Mouse (Mus musculus) left cerebral cortex, postnatal 36 days (tissue): ENCODE data around the gene Pgap1. TPM values are rescaled to one million over a fixed set of nuclear protein-coding genes. Genes with fewer than 3 reads are reported as not detected.

Experiments
- DNase-seq, 2 experiments: peaks; one replicate each; pipeline ENCODE4 v3.0.0; 2021 to 2022; ENCODE audit warnings: low spot score in 2 of 2, mixed read lengths in 1 of 2
- intact Hi-C: fragments of 180-260 bp; cut with DNase I; formaldehyde crosslinking; loops from one replicate; pipeline ENCODE4 v1.15.1; 2025
- total RNA-seq, 2 experiments: library from RNA; stranded (reverse); gene quantifications; 2 replicates each; pipeline ENCODE4 v1.2.3; 2021

Pgap1 gene
- 10 to 100 TPM; 24.9 to 35.9 TPM for total RNA-seq

- intact Hi-C loops = no loop called here
Observed at GRCm38 (mm10) chr1:54557301-54558229, at the start of gene Pgap1. Pgap1 (minus strand) TSS chr1:54557684.

GRCm38 (mm10) chr1:54606936-54607335 is 49.5 kb upstream of the Pgap1 start:
- DNase-seq = no peak
- intact Hi-C loops = no loop called here

More at GRCm38 (mm10) chr1:54557301-54558229, at the start of gene Pgap1:
- DNase-seq = peak; percentile 92 to 95

DNA sequence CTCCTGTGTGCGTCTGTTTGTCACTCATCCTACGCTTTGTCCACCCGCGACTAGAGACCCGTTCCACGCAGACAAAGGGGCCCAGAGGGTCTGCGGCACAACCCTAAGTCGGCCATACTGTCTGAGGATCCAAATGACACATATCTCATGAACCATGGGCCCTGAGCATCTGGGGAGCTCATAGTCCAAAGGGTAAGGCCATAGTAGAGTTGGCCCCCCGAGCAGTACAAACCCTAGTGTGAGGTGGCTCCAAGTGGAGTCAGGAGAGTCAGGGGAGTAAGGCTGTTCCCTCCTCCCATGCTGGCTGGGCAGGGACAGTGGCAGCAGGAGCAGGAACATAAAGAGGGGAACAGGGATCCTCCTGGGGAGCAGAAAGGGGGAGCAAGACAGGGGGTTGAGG is 44.2 kb upstream of the Pgap1 start:
- intact Hi-C loops = no loop called here

GRCm38 (mm10) chr1:54600275-54600674 is 42.8 kb upstream of the Pgap1 start:
- no peak for DNase-seq

More for the DNA sequence above, 44.2 kb upstream of the Pgap1 start:
- DNase-seq = no peak

GRCm38 (mm10) chr1:54597594-54598217 is 40.2 kb upstream of the Pgap1 start:
- DNase-seq = no peak
- intact Hi-C loops = loop anchor here (10.0 kb wide), 1 partner anchor 227 kb away; no protein-coding TSS in a partner anchor

More at GRCm38 (mm10) chr1:54600275-54600674, 42.8 kb upstream of the Pgap1 start:
- intact Hi-C loops = no loop called here

GRCm38 (mm10) chr1:54596151-54596550 is 38.7 kb upstream of the Pgap1 start:
- DNase-seq = no peak
- intact Hi-C loops = loop anchor here (10.0 kb wide), 1 partner anchor 229 kb away; no protein-coding TSS in a partner anchor

DNA sequence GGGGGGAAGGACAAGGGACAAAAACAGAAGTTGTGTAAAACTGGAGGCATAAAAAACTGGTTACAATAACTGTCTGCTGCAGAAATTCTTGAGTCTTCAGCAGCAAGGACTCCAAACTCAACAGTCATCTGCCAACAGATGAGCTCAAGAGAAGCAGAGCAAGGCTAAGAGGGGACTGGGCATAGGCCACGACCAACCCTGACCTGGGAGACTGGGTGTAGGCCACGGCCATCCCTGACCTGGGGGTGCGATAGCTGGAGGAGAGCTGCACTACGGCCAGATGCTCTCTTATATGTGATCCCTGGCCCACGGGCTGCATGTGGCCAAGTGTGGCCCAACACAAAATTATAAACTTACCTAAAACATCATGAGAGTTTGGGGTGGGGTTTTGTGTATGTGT is 29.6 kb upstream of the Pgap1 start:
- intact Hi-C loops = no loop called here
- no peak for DNase-seq

DNA sequence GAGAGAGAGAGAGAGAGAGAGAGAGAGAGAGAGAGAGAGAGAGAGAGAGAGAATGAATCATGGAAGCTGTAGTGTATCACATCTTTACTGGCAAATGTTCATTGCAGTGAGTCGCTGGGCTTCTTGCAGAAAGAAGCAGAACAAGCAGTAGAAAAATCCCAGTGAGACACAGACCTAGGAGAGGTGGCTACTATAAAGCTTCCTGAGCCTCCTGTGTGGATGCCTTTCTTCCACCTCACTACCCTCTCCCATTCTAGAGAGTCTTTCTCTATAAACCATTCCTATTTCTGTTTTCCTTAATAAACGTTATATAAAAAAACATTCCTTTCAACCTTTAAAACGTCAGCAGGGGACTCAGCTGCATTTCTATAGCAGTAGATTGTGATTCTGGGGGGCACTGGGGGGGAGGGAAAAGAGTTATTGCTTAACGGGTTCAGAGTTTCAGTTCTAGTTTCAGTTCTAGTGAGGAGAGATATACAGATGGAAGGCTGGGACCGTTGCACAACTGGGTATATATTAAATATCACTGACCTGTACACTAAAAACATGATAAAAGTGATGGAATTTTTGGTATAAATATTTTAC is 28.6 kb upstream of the Pgap1 start:
- intact Hi-C loops = no loop called here

GRCm38 (mm10) chr1:54585278-54585846 is 27.9 kb upstream of the Pgap1 start:
- DNase-seq = no peak
- intact Hi-C loops = no loop called here

More for the DNA sequence above, 28.6 kb upstream of the Pgap1 start:
- no peak for DNase-seq

- intact Hi-C loops = no loop called here
- no peak for DNase-seq
Observed at GRCm38 (mm10) chr1:54584588-54585277, 27.2 kb upstream of the Pgap1 start.

DNA sequence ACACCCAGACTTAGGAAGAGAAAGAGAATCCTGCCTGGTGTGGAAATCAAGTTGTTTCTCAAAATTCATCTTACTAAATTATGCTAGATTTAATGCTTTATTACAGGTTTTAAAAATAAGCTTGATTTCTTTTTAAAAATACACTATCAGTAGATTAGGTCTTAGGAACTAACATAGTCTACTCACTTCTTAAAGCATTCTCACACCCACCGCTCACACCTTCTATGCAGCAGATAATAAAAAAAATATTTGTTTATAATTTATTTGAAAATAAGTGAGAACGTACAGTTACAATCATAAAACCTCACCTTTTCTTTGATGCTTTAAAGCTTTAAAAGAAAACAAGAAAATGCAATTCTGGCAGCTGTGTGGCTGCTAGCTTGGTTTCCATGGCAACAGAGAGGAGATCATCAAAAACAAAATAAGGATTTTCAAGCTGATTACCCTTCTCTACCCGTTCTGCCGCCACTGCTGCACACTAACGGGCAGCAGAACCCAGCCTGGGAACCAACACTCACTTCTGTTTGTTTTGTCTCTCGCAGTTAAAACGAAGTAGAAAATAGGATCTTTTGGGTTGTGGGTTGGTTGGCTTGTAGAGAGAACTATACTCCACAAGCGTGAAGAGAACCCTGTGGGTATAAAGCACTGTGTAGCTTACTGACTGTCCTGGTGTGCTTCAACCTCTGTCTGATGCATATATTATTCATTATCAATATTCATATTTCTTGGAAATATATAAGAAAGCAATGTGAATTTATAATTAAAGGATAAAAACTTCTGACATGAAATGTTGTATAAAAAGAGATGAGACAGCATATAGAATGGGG is 21.1 kb upstream of the Pgap1 start:
- intact Hi-C loops = no loop called here
- no peak for DNase-seq

DNA sequence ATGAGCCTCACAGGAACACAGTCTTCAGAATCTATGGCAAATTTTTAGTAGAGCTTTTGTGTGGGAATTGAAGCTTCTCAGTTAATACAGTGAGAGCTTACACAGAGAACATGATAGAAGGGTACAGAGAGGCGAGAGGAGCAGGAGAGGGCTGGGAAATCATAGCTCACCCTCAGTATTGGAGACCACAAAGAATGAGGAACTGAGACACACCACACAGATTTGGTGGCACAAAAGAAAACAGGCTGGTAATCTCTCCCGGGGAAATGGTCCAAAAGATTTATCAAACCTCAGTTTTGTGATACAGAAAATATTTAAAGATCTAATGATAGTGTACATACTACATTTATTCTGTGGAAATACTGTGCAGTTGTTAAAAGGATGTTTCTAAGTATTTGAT is 11.6 kb upstream of the Pgap1 start:
- DNase-seq = no peak
- intact Hi-C loops = no loop called here

- intact Hi-C loops = no loop called here
Observed at GRCm38 (mm10) chr1:54563923-54564322, 6.4 kb upstream of the Pgap1 start.

GRCm38 (mm10) chr1:54556586-54557221 is 780 bp downstream of the Pgap1 start:
- intact Hi-C loops = no loop called here
- peak in 1 of 2 experiments; percentile 13 for DNase-seq

More at GRCm38 (mm10) chr1:54563923-54564322, 6.4 kb upstream of the Pgap1 start:
- no peak for DNase-seq

DNA sequence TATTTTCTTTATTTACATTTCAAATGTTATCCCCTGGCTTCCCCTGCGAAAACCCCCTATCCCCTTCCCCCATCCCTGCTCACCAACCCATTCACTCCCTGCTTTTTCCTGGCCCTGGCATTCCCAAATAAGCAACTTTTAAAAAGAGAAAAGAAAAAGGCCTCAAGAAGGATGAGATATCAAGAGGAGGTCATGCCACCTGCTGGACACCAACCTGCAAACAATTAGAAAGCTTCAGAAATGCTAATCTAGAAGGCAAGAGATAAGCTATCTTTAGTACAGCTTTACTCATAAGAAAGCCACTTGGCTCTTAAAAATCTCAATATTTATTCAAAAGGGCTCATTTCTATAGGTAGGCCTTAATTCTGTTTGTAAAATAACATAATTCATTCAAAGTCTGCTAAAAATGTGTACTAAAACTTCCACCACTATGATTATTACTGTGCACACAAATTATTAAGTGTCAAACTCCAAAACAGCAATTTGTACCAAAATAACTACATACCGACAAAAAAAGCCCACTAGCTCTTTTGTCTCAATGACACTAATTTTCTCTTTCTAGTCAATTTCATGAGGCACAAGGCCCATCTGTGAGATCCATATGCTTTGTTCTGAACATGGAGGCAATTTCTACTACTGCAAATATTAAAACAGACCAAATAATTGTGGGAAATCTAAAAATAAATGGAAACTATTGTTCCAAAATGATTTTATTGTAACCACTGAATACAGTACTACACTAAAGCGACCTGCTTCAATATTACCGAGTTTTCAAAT is 1.9 kb downstream of the Pgap1 start:
- intact Hi-C loops = no loop called here

GRCm38 (mm10) chr1:54552621-54553020 is 4.9 kb downstream of the Pgap1 start:
- intact Hi-C loops = no loop called here
- no peak for DNase-seq

More for the DNA sequence above, 1.9 kb downstream of the Pgap1 start:
- no peak for DNase-seq

GRCm38 (mm10) chr1:54545200-54545599 is 12.3 kb downstream of the Pgap1 start:
- no peak for DNase-seq
- intact Hi-C loops = no loop called here
